Mouse (Mus musculus) midbrain, embryonic 11.5 days (tissue): ENCODE measurements around the gene Syne3. TPM values are rescaled to one million over a fixed set of nuclear protein-coding genes. Genes with fewer than 3 reads are reported as not detected.

Experiments used
- ATAC-seq: fragments of 200-750 bp; cut with Nextera tagmentation; 2 replicates; pipeline ENCODE4 v1.8.0; 2017; ENCODE audit warnings: moderate TSS enrichment, moderate library complexity; ENCODE audit not compliant: low FRiP score
- DNase-seq: peaks from one replicate; pipeline ENCODE4 v3.0.0; 2015; ENCODE audit warnings: low spot score; ENCODE audit errors: missing footprints
- H3K27ac ChIP-seq: fragments of 300-500 bp; sonication (generic); 2 replicates; pipeline ENCODE4 v1.5.1; 2014; ENCODE audit warnings: low read depth, low read length
- H3K27me3 ChIP-seq: fragments of 300-500 bp; sonication (generic); 2 replicates; pipeline ENCODE4 v1.6.1; 2014; ENCODE audit warnings: mild to moderate bottlenecking, low read length, moderate library complexity, mixed read lengths; ENCODE audit not compliant: control insufficient read depth, insufficient read depth
- H3K36me3 ChIP-seq: fragments of 300-500 bp; sonication (generic); 2 replicates; pipeline ENCODE4 v1.6.1; 2014; ENCODE audit warnings: mild to moderate bottlenecking, low read length, moderate library complexity, mixed read lengths; ENCODE audit not compliant: control insufficient read depth, insufficient read depth
- H3K4me1 ChIP-seq: fragments of 300-500 bp; sonication (generic); 2 replicates; pipeline ENCODE4 v1.6.1; 2014; ENCODE audit warnings: low read length; ENCODE audit not compliant: control insufficient read depth, insufficient read depth
- H3K4me2 ChIP-seq: fragments of 300-500 bp; sonication (generic); 2 replicates; pipeline ENCODE4 v1.6.1; 2014; ENCODE audit warnings: mild to moderate bottlenecking, moderate library complexity
- H3K4me3 ChIP-seq: fragments of 300-500 bp; sonication (generic); 2 replicates; pipeline ENCODE4 v1.5.1; 2014; ENCODE audit warnings: low read depth, low read length
- H3K9ac ChIP-seq: fragments of 300-500 bp; sonication (generic); 2 replicates; pipeline ENCODE4 v1.6.1; 2014; ENCODE audit warnings: low read length
- H3K9me3 ChIP-seq: fragments of 300-500 bp; sonication (generic); 2 replicates; pipeline ENCODE4 v1.6.1; 2016; ENCODE audit warnings: low read length; ENCODE audit not compliant: control insufficient read depth
- WGBS: fragments of 180-500 bp; shearing (Covaris S2); extraction: QIAGEN DNeasy Blood & Tissue Kit; methylation state at CpG from one replicate; pipeline ENCODE4 v1.1.7; 2014; 5-methylcytosine and 5-hydroxymethylcytosine counted together
- polyA plus RNA-seq: library from polyadenylated mRNA; unstranded; fragments of >200 nt; fragmentation: Nextera tagmentation; extraction: Ambion mirVana; gene quantifications from 2 replicates; pipeline ENCODE4 v1.2.1, GENCODE M21; 2014

The Syne3 gene
- polyA plus RNA-seq, 1 experiment from 2014 or later, result not detected

GRCm38 (mm10) chr12:105039578-105040289 lies 30.1 kb upstream of the Syne3 start:
- no peak for ATAC-seq
- peaks cover 8% of the 10 kb centered on the region; the same call in 1 of the 2 replicates for H3K36me3 ChIP-seq
- H3K9me3 ChIP-seq, result no peaks in the 10 kb centered on the region
- H3K4me1 ChIP-seq, result no peaks in the 10 kb centered on the region; the same call in 1 of the 2 replicates
- no peak overlapping the region; the same call in 1 of the 2 replicates for H3K4me2 ChIP-seq
- 77% methylated on average over 12 of the region's 12 CpGs for WGBS
- no peak overlapping the region; the same call in 1 of the 2 replicates for H3K9ac ChIP-seq
- no peak overlapping the region for H3K4me3 ChIP-seq
- H3K27me3 ChIP-seq, result no peaks in the 10 kb centered on the region
- H3K27ac ChIP-seq, result no peak overlapping the region
- no peak for DNase-seq

- 86% methylated on average over 7 of the region's 7 CpGs for WGBS
- no peak overlapping the region for H3K27ac ChIP-seq
- ATAC-seq, result no peak
- no peak overlapping the region for H3K4me3 ChIP-seq
- H3K4me2 ChIP-seq, result no peak overlapping the region
- peaks cover 7% of the 10 kb centered on the region for H3K4me1 ChIP-seq
- no peak overlapping the region for H3K9ac ChIP-seq
- no peaks in the 10 kb centered on the region for H3K27me3 ChIP-seq
- peaks cover 8% of the 10 kb centered on the region; the same call in 1 of the 2 replicates for H3K36me3 ChIP-seq
- no peaks in the 10 kb centered on the region for H3K9me3 ChIP-seq
- no peak for DNase-seq
These were observed 29.3 kb upstream of the Syne3 start for GRCm38 (mm10) chr12:105038918-105039317.

- Histone ChIP-seq H3K27ac (no peak overlapping the region), H3K4me1 (peaks cover 13% of the 10 kb centered on the region), H3K4me2 (no peak overlapping the region), H3K4me3 (no peak overlapping the region), H3K9ac (no peak overlapping the region), H3K9me3 (no peaks in the 10 kb centered on the region), H3K27me3 (no peaks in the 10 kb centered on the region), H3K36me3 (peaks cover 8% of the 10 kb centered on the region; the same call in 1 of the 2 replicates)
- ATAC-seq (no peak), DNase-seq (no peak)
- 88% methylated on average over 11 of the region's 11 CpGs for WGBS
These were observed 28.6 kb upstream of the Syne3 start for GRCm38 (mm10) chr12:105038211-105038610.

GRCm38 (mm10) chr12:105034130-105034769 lies 24.6 kb upstream of the Syne3 start:
- Histone ChIP-seq H3K4me2 (peak overlapping the region; percentile 88), H3K9ac (peak overlapping the region; percentile 88), H3K4me1 (peaks cover 26% of the 10 kb centered on the region), H3K27me3 (no peaks in the 10 kb centered on the region), H3K36me3 (no peaks in the 10 kb centered on the region), H3K4me3 (peak overlapping the region; percentile 84), H3K27ac (no peak overlapping the region), H3K9me3 (no peaks in the 10 kb centered on the region)
- DNase-seq, result no peak
- no peak for ATAC-seq
- WGBS, result 80% methylated on average over 14 of the region's 14 CpGs

GRCm38 (mm10) chr12:105032832-105033775 lies 23.5 kb upstream of the Syne3 start:
- peak overlapping the region; percentile 88 for H3K9ac ChIP-seq
- peak; percentile 55 for ATAC-seq
- WGBS, result 4% methylated on average over 44 of the region's 45 CpGs
- peak; percentile 94 for DNase-seq
- H3K9me3 ChIP-seq, result no peaks in the 10 kb centered on the region
- H3K4me3 ChIP-seq, result peak overlapping the region; percentile 84
- peak overlapping the region; percentile 3; the same call in 1 of the 2 replicates for H3K27ac ChIP-seq
- no peaks in the 10 kb centered on the region for H3K27me3 ChIP-seq
- H3K4me1 ChIP-seq, result peaks cover 26% of the 10 kb centered on the region
- no peaks in the 10 kb centered on the region for H3K36me3 ChIP-seq
- peak overlapping the region; percentile 88 for H3K4me2 ChIP-seq

GRCm38 (mm10) chr12:105032147-105032831 lies 22.7 kb upstream of the Syne3 start, which contains the start of gene Glrx5:
Gene Glrx5 (plus strand): TSS chr12:105032688.
- DNase-seq, result peak; percentile 99
- Histone ChIP-seq H3K4me2 (peak within 1 kb of the TSS; percentile 88), H3K27me3 (no peaks in the 10 kb centered on the region), H3K4me1 (peaks cover 26% of the 10 kb centered on the region), H3K9me3 (no peaks in the 10 kb centered on the region), H3K4me3 (peak within 1 kb of the TSS; percentile 84), H3K9ac (peak within 1 kb of the TSS; percentile 88), H3K27ac (peak within 1 kb of the TSS; percentile 3; the same call in 1 of the 2 replicates), H3K36me3 (no peaks in the 10 kb centered on the region)
- ATAC-seq, result peak; percentile 99
- WGBS, result under 1% methylated on average over 72 of the region's 72 CpGs

- peaks cover 26% of the 10 kb centered on the region for H3K4me1 ChIP-seq
- 10% methylated on average over 37 of the region's 37 CpGs for WGBS
- DNase-seq (peak; percentile 92), ATAC-seq (no peak)
- H3K27ac ChIP-seq, result no peak overlapping the region; the same call in 1 of the 2 replicates
- H3K4me3 ChIP-seq, result peak overlapping the region; percentile 84
- H3K27me3 ChIP-seq, result no peaks in the 10 kb centered on the region
- no peaks in the 10 kb centered on the region for H3K36me3 ChIP-seq
- H3K4me2 ChIP-seq, result peak overlapping the region; percentile 84
- no peaks in the 10 kb centered on the region for H3K9me3 ChIP-seq
- H3K9ac ChIP-seq, result peak overlapping the region; percentile 80
These were observed 21.8 kb upstream of the Syne3 start for GRCm38 (mm10) chr12:105031081-105032058.
